Mouse (Mus musculus) gastrocnemius, adult 2 months (tissue): ENCODE measurements around the gene Gm28053. TPM values are rescaled to one million over a fixed set of nuclear protein-coding genes. Genes with fewer than 3 reads are reported as not detected.

Source experiments
- DNase-seq: peaks from one replicate; pipeline ENCODE4 v3.0.0; 2022
- H3K27ac ChIP-seq: fragments of 200-600 bp; 2 replicates; pipeline ENCODE4 v1.8.1; 2022; ENCODE audit warnings: mild to moderate bottlenecking
- H3K4me3 ChIP-seq: fragments of 200-600 bp; 2 replicates; pipeline ENCODE4 v1.8.1; 2022; ENCODE audit warnings: mild to moderate bottlenecking, moderate library complexity
- CTCF ChIP-seq: fragments of 200-600 bp; IDR thresholded peaks from 2 replicates; pipeline ENCODE4 v1.8.1; 2022; ENCODE audit warnings: antibody characterized with exemption, mild to moderate bottlenecking, moderate library complexity
- intact Hi-C: fragments of 180-260 bp; cut with DNase I; formaldehyde crosslinking; loops from one replicate; pipeline ENCODE4 v1.15.1; 2025
- long read RNA-seq, 2 experiments: library from polyadenylated mRNA; stranded (forward); transcript quantifications; one replicate each; pipeline ENCODE4 v2.0.0; 2021
- total RNA-seq, 2 experiments: library from RNA; stranded (reverse); gene quantifications; 2 replicates each; pipeline ENCODE4 v1.2.3; 2021

The Gm28053 gene
- under 1 TPM in 1 of 2 experiments, not detected in 1; 0.84 TPM for total RNA-seq
- long read RNA-seq, experiment 1, partial matches to known transcripts = 0 of 1 reads
- long read RNA-seq, experiment 1, other reads (novel, unspliced or antisense) = 0 of 1 reads
- long read RNA-seq, experiment 2, partial matches to known transcripts = 0 of 1 reads
- long read RNA-seq, experiment 2, other reads (novel, unspliced or antisense) = 0 of 1 reads

DNA sequence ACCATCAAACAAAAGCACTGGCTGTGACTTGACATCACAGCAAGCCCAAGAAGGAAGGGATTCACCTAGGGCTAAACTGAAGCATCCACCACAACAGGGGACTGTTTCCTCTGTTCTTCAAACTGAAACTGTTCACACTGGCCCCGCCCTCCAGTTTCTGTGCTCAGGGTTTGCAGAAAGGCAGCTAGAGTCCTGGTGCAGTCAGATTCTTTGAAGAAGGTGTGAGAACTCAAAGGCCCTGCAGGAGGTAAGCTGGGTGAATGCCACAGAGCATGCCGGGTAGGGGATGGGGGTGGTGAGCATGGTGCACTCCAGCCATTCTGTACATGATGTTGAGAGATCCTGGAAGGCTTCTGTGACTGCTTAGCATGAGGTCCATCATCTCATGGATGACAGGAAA lies at the start of gene Gm28053, which contains the start of gene Gimap7:
Gm28053 (plus strand) TSS at position 153 of the 400 bp plus-strand sequence.
Gimap7 (plus strand) TSS at position 167 of the 400 bp plus-strand sequence.
- no peak within 1 kb of the TSS for H3K27ac ChIP-seq
- DNase-seq = no peak
- no peak for TF ChIP-seq CTCF
- H3K4me3 ChIP-seq = no peak within 1 kb of the TSS
- intact Hi-C loops = no loop called here

DNA sequence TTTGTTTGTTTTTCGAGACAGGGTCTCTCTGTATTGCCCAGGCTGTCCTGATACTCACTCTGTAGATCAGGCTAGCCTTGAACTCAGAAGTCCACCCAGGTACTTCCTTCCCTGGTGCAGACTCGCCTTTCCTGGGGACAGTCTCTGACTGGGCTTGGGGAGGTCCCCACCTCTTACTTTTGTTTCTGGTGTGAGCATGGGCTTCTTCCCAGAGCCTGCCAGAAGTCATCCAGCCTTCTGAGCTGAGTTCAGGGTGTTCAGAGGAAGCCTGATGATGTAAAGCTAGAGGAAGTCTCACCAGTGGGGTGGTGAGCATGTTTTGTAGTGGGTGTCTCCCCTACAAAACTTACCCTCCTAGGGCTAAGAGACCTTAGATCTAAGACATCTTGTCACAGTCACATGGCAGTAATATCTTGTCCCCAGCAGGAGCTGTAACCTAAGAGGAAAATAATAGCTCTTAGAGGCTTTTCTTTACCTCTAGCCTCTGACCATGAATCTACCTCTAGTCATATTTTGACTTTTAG lies 48.9 kb upstream of the Gm28053 start:
- intact Hi-C loops = no loop called here
- H3K4me3 ChIP-seq = no peak overlapping the region
- DNase-seq = no peak
- no peak for TF ChIP-seq CTCF
- no peak overlapping the region for H3K27ac ChIP-seq

DNA sequence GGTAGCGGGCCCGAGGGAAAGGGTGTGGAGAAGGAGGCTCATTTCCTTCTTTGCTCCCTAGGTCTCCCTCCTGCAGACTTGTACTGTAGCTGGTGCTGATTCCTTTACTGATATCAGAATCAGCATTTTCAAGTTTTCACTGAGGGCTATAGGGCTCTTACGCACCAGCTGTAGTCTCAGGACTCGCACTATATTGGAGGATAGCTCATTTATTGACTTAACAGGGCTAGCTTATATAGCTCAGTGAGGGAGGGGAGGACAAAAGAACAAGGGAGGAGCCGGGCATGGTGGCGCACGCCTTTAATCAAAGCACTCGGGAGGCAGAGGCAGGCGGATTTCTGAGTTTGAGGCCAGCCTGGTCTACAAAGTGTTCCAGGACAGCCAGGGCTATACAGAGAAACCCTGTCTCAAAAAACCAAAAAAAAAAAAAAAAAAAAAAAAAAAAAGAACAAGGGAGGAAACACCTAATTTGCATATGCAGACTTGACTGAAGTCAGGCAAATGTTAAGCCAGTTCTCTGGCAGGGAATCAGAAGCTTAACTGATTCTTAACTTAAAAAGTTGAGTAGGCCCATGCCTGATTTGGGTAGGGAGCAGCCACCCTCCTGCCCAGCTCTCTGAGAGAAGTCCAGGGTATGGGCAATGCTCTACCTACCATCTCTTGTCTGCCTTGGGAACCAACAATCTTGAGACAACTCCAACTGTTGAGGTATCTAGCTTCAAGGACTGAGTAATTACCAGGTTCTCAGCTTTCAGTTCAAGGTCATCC lies 43.9 kb upstream of the Gm28053 start:
- no peak overlapping the region for H3K27ac ChIP-seq
- H3K4me3 ChIP-seq = no peak overlapping the region
- no peak for TF ChIP-seq CTCF
- DNase-seq = no peak
- intact Hi-C loops = no loop called here

DNA sequence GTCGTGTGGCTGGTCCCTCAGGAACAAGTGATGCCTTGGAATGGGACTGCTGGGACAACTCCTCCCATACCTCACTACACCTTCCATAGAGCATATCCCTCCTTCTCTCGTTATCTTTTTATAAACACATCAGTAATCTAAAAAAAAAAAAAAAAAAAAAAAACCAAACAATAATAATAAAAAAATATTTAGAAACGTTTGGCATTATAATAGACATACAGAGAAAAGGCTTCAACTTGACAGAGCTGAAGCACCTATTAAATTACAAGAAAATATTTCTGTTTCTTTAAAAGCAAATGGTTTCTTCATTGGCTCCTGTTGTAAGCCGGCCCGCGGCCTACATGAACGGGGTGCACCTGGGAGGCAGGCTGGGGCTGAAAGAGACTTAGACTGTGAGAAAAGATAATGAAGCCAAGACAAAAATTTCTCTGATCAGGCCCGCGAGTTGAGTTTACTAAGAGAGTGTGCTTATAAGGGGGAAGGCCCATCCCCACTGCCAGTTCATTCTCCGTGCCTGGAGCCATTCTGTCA lies 42.9 kb upstream of the Gm28053 start:
- H3K27ac ChIP-seq = peak overlapping the region; percentile 75
- peak overlapping the region; percentile 66 for H3K4me3 ChIP-seq
- no peak for DNase-seq
- intact Hi-C loops = no loop called here
- TF ChIP-seq CTCF = no peak

DNA sequence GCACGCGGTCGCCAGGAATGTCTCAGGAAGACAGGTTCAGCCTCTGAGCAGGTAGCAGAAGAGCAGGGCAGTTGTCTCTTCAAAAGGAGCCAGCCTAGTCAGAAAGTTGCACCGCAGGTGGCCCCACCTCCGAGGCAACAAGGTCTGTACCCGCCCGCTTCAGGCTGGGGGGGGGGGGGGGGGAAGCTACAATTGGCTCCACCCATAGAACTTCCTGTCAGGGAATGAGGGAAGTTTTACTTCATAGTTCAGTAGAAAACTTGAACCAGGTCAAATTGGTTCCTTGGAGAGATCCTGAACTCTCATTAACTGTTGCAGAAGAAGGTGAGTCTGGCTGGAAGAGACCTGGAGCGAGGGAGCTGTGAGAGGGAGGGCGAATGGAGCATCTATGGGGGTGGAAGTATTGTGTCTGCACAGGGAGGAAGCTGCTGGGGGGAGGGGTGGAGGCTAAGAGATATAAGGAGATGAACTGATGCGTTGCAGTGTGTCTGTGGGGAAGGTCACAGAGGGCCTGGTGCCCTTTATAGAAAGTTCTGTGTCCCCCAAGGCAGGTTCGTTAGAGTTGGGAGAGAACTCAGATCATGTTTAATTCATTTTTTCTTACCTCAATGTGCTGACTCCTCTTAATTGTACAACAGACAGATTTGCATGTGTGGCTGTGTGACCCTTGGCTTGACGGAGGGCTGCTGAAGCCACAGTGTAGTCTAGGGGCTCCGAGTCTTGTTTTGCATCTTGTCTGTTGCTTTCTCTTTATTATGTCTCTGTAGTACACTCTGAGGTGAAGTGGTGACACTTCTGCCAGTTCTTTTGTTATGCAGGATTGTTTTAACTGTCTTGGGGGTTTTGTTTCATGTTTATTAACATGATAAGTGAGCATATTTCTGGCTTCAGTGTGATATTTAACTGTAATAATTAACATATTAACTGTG lies 42.2 kb upstream of the Gm28053 start, which contains the start of gene Gimap9:
Gimap9 (plus strand) TSS at position 199 of the 929 bp plus-strand sequence.
- intact Hi-C loops = no loop called here
- Histone ChIP-seq H3K27ac (peak within 1 kb of the TSS; percentile 75), H3K4me3 (peak within 1 kb of the TSS; percentile 66)
- no peak for TF ChIP-seq CTCF
- no peak for DNase-seq

DNA sequence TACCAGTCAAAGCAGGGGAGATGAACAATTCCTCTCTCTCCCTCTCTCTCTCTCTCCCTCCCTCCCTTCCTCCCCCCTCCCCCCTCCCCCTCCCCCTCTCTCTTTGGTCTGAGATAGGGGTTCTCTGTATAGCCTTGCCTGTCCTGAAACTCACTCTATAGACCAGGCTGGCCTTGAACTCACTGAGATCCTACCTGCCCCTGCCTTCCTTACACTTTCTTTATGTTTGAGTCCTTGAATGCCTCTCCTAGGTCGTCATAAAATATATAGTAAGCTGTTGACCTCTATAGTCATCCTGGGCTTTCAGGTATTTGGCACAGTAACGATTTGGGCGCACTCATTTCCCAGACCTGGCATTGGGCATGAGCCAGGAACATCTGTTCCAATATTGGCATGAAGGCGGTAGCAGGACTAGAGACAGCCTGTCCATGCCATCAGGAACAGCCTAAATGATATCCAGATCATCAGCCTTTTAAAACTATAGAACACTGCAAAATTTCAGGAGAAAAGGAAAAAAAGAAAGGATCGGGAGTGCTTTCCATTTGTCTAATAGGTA lies 41.5 kb upstream of the Gm28053 start:
- no peak for TF ChIP-seq CTCF
- H3K4me3 ChIP-seq = peak overlapping the region; percentile 66
- no peak overlapping the region; the same call in 1 of the 2 replicates for H3K27ac ChIP-seq
- DNase-seq = no peak
- intact Hi-C loops = no loop called here

DNA sequence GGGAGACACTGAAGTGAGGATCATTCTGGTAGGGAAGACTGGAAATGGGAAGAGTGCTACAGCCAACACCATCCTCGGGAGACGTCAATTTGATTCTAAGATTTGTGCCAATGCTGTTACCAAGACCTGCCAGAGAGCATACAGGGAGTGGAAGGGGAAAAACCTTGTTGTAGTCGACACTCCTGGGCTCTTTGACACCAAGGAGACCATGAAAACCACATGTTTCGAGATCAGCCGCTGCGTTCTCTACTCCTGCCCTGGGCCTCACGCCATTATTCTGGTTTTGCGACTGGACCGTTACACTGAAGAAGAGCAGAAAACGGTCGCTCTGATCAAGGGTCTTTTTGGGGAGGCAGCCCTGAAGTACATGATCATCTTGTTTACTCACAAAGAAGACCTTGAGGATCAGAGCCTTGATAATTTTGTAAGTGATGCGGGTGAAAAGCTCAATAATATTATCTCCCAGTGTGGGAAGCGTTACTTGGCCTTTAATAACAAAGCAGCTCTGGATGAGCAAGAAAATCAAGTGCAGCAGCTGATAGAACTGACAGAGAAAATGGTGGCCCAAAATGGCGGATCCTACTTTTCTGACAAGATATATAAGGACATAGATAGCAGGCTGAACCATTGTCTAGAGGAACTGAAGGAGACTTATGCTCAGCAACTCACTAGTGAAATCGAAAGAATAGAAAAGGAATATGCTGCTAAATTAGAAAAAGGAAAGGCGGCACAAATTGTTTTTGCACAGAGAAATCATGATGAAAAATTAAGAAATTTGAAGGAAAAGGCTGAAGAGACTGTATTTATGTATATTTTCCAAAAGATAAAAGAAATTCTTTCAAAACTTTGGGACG lies 40.7 kb upstream of the Gm28053 start:
- H3K27ac ChIP-seq = no peak overlapping the region
- no peak overlapping the region for H3K4me3 ChIP-seq
- DNase-seq = no peak
- intact Hi-C loops = no loop called here
- TF ChIP-seq CTCF = no peak

DNA sequence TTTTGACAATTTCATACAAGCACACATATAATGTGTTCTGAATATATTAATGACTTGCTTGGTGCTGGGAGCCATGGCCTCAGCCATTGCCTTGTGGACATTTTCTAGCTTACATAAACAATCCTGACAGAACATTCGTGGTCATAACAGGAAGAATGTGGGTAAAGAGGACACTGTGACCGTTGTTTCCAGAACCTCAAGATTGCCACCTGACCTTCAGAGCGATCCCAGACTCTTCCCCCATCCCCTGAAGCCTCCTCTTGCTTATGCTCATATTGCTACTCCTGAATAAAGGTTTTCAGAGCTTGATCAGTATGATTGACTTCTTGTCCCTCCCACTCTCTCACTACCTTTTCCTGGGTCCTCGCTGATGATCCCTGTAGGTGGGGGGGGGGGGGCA lies 40.0 kb upstream of the Gm28053 start:
- no peak for TF ChIP-seq CTCF
- DNase-seq = no peak
- intact Hi-C loops = no loop called here
- no peak overlapping the region for H3K27ac ChIP-seq
- H3K4me3 ChIP-seq = no peak overlapping the region

DNA sequence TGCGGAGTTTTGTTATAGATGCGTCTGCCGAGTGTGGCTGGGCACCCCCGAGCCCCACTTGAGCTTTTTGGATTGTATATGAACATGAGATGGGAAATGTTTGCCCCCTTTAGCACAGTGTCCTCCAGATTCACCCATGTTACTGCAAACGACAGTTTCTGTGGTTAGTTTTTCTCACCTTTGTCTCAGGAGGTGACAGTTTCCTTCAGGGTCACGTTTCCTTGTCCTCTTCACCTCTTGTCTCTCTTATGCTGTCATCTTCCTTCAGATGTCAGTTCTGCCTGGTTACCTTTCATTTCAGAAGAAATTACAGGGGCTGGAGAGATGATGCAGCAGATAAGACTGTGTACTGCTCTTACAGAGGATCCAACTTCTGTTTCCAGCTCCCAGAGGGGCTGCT lies 38.7 kb upstream of the Gm28053 start:
- intact Hi-C loops = loop anchor here (10.0 kb wide), 1 partner anchor 65 kb away; the partner anchor contains the start of gene Gimap5
- TF ChIP-seq CTCF = no peak
- Histone ChIP-seq H3K27ac (no peak overlapping the region), H3K4me3 (no peak overlapping the region)
- DNase-seq = no peak

DNA sequence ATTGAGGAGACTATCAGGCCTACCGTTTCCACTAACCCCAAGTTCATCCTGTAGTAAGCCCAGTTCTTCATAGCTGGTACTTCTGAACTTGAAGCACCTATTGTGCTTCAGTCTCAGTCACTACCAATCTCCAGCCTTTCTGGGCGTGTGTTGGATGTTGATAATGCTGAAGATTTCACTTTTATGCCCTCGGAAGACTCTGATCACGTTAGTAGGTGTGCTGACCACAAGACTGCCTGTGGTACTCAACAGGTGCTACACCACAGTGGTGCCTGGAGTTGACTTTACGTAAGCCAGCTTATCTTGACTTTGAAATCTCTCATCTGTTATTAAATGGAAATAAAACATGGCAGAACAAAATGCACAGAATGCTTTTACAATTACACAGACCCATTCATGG lies 38.0 kb upstream of the Gm28053 start:
- no peak for DNase-seq
- intact Hi-C loops = loop anchor here (10.0 kb wide), 1 partner anchor 64 kb away; the partner anchor contains the start of gene Gimap5
- Histone ChIP-seq H3K27ac (no peak overlapping the region), H3K4me3 (no peak overlapping the region)
- TF ChIP-seq CTCF = no peak
